Mouse (Mus musculus): Measurements from ENCODE around the gene Dcakd.
"Not testable (repeated sequence)": the region's sequence is repeated elsewhere in the genome, so short reads cannot be mapped to it uniquely, and the experiment has no call there.

Gene Dcakd

DNA sequence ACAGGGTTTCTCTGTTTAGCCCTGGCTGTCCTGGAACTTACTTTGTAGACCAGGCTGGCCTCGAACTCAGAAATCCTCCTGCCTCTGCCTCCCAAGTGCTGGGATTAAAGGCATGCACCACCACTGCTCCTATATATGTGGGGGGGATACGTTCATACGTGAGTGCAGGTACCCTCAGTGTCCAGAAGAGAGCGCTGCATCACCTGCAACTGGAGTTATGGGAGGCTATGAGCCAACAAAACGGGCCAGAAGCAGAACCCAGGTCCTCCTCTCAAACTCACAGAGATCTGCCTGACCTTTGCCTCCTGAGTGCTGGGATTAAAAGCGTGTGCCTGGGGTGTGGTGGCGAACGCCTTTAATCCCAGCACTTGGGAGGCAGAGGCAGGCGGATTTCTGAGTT, 52.2 kb downstream of the Dcakd start:
- DNase-seq: not testable (repeated sequence)

DNA sequence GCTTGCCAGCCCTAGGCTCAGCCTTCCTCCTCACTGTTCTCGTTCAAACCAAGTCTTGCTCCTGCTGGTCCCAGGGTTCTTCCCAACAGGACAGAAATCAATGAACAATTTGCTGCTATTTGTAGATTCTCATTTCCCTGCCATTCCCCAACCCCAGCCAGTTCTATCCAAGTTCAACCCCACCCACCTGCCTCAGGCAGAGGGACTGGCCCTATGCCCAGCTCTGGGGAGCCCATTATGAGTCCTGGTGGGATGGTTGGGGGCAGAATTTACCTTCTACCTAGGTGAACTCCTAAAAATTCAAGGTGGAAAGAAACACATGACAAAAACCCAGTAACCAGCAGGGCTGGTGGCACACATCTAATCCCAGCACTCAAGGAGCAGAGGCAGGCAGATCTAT, 55.8 kb downstream of the Dcakd start:
- no peak for DNase-seq

DNA sequence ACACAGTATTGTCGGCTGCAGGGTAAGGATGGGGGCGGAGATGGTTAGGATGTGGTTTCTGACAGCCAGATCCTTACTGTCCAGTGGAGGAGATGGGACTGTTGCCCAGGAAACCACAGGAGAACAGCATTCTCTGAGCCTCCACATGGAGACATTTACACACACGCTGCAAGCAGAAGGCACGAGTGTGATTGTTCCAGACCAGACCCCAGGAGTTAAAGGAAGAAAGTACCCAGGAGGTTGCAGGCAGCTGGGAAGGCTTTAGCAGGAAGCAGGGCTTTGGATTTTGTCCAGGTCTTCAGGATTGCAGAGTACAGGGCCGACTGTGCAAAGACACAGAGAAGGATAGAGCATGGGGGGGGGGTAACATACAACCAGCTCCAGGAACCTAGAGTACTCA, 56.5 kb downstream of the Dcakd start:
- no peak for DNase-seq

DNA sequence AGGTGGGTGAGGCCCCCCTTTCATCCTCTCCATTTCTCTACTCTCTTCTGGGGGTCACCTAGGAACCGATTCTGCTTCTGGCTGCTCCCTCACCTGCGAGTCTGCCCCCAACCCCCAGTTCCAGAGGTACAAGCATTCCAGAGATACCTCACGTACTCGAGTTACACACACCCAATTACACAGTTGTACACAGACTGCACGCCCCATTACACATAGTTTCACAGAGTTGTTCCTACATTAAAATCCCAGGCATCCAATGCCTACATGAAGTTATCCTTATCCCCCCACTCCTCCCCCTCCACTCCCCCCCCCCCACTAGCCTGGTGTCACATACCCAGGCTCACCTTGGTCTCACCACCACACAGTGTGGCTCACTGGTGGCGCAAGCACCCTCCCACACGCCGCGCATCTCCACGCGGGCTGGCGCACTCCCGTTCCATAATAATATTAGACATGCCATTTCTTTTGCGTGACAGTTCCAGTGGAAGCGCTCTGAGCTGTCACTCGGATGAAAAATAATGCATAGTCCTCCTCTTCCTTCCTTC, 63.5 kb downstream of the Dcakd start:
- peak in 1 of 2 experiments; percentile 39 for DNase-seq

DNA sequence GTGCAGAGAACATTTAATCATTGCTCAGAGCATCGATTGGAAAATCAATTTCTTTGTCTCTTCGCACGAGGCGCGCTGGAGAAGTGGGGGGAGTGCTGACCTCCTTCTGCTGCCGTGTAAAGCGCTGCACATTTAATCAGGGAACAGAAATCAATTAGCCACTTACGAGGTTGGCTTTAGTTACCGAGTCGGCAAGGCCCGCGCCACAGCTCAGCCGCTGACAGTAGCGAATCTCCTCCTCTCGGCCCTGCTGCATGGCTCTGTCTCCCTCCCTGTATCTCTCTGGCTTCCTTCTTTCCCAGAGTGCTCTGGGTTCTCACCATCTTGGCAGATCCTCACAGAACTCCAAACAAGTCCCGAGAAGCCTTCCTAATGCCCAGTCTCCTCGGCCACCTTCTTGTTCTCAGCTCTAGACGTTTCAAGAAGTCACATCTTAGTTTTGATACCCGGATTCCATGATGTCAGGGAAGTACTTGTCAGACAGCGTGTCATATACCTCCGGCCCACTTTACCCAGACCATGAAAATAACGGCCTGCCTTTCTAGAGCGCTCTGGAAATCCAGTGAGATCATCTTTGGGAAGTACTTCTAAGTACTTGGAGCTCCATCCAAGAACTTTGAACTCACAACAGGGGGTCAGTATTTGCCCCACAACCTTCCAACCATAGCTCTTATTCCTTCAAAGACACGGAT, 64.1 kb downstream of the Dcakd start:
- DNase-seq: no peak

DNA sequence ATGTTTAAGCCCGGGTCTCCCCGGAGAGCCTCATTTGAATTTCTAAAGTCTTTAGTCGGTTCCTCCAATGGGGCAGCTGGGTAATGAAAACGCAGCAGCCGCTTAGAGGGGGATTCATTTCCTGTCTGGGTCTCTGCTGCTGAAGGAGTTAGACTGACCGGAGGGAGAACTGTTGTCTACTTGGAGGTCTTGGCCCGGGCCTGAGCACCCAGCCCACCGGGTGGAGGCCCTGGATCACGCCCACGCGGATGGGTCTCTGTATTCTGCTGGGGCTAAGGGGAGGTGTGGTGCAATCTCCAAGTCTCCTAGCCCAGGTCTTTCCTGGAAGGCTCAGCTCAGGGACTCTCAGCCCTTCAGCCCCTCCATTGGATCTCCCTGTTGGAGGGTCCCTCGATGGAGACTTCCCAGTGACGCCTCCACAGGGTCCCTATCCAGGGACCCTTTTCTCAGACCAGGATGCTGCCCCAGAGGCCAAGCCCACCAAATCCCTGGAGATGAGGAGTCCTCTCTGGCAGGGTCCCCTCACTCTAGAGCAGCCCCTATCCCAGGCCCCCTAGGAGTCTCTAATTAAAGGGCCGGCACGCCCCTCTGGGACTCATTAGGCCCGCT, 64.8 kb downstream of the Dcakd start:
- no peak for DNase-seq

DNA sequence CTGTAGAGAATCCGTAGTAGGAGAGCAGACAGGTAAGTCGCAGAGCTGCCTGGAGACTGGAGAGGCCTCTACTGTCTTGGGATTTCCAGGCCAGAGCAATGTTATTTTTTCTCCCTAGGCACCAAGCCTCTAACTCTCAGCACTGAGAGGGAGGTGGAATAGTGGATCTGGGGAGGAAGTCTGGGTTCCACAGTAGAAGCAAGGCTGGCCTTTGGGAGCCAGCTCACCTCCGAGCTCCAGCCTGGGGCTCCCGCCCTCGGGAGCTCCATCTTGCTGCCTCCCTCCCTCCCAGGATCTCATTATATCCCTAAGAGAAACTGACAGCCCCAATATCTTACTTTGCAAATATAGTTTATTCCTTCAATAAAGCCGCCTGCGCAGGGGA, 65.3 kb downstream of the Dcakd start:
- DNase-seq: no peak

DNA sequence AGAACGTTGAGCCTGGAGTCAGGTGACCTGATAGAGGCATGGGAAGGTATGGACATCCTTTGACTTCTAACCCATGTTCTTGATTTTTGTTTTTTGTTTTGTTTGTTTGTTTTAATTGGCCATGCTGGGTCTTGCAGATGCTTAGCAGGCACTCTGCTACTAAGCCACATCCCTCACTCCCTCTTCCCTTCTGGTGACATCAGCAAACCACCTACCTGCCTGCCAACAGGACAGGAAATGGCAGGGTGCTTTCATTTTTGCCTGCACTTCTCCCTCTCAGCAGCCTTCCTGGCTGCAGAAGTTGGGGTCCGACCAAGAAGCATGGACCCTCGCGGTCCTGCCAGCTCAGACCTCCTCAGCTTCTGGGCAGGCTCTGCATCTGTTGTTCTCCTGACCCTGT, 67.1 kb downstream of the Dcakd start:
- no peak for DNase-seq

DNA sequence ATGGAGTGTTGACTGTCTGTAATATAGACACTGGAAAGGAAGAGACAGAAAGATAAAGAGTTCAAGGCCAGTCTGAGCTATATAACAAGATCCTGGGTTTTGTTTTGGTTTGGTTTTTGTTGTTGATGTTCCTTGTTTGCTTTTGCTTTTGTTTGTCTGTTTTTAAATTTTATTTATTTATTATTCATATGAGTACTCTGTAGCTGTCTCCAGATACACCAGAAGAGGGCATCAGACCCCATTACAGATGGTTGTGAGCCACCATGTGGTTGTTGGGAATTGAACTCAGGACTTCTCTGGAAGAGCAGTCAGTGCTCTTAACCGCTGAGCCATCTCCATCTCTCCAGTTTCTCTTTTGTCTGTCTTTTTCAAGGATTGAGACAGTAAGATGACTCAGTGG, 69.3 kb downstream of the Dcakd start:
- no peak for DNase-seq

DNA sequence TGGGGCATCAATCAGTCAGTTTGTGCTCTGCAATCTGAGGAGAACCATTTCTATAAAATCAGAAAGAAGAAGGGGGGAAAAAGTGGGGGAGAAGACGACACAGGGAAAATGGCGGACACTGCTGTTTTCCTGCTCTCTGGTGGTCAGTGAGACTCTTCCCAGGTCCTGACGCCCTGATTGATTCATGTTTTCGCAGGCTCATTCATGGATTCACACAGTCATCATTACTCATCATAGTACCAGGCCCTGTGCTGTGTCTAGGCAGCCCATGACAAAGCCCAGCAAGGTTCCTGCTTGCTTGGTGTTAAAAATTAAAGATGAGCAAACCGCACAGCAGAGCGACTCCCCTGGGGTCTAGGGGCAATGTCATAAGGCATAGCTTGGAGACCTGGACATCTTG, 69.7 kb downstream of the Dcakd start:
- DNase-seq: no peak

DNA sequence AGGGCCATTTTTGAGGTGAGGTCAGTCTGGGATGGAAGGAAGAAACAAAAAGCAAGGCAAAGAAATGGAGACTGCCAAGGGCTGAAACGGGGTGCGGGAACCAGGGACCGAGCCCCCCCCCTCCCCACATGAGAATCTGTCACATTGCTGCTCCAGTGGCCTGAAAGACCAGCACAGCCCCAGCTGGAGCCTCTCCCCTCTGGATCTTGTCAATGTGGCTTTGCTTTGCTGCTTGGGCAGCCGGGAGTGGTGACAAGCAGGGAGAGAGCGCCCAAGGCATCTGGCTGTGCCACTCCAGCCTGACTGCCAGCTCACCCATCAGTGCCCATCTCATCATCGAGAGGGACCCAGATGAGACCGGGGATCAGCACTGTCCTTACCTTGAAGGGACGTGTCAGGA, 70.4 kb downstream of the Dcakd start:
- no peak for DNase-seq

DNA sequence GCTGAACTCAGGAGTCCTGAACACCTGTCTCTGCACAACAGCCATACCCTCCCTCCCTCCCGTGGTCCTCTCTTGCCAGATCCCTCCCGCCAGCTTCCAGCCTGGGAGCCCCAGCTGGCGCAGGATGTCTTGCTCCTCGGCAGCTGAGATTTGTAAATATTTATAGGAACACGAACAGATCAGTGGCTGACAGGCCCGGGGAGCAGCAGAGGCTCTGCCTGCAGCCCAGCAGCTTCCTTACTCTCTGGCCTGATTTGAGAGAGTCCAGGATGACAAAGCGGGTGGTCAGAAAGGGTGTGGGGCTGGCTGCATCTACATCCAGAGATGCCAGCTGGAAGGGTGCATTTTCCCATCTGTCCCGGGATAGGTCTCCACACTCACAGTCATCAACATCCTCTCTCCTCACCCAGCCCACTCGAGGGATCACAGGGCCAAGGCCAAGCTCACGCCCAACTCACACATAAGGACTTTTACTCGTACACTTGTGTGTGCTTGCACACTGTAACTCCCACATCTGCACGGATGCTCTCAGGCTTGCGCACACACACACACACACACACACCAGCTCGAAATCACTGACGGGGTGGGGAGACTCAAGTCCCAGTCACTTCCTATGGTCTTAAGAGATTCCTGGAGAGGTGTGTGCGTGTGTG, 71.0 kb downstream of the Dcakd start:
- peak; percentile 71 to 91 for DNase-seq

DNA sequence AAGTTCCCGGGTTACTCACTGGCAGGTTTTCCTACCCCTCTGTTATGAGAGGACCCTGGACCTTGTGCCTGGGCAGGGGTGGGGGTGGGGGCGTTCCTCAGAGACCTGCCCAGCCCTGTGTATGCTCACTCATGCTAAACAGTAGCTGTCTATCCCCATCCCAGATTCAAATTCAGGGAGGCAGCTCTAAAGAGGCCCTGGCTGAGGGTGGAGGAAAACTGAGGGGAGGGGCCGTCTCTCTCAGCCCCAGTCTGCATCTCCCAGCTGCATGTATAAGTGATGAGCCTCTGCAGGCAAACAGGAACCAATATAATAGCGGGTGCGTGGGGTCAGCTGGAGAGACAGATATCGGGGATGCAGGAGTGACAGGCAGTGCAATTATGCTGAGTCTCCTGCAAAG, 75.2 kb downstream of the Dcakd start:
- DNase-seq: no peak

DNA sequence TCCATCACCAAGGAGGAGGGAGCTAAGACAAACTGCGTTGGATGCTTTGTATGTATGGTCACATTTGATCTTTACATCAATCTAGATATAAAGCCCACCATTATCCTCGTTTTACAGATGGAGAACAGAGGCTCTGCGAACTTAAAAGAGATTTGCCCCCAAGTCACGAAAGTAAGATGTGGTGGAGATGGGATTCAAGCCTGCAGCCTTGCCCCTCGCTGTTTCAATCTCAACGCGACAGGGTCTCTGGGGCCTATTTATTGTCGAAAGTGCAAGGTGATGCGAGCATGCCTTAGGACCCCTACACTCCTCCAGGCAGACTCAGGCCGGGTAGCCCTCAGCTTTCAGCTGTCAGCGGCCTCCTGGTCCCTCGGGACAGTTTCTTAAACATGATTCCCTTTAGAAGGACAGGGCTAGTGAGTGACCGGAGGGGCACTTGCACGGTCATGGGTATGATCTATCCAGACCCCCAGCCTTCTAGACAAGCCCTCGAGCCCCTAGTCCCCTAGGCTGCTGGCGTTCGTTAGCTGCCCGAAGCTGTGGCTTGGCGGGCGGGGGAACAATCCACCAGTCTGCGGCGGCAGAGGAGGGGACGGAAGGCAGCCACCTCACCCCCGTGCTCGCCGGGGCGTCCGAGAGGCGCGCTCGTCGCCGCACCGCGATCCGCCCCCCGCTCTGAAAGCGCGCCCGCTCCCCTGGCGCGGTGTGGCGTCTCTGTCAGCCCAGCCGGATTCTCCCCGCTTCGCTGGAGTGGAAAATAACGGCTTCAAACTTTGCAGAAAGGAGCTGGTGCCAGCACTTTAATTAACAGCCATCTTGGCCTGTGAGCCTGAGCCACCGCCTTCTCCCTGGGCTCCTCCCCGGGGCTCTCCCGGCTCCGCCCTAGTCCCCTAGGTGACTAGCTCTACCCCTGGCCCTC, 79.8 kb downstream of the Dcakd start:
- peak; percentile 38 to 47 for DNase-seq

DNA sequence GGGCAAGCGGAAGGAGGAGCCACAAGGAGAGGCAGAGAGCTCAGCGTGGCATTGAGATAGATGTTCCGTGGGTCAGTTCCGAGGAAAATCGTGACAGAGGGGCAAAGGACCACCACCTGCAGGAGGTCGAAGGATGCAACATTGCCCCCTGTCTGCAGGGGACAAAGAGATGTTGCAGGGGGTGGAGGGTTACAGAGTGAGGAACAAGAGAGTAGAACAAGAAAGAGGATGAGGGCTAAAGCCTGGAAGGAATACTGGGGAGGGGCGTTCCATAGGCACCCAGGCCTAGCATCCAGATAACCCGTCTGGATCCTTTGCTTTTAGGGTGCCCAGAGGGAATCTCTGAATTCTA, 81.2 kb downstream of the Dcakd start:
- DNase-seq: no peak

DNA sequence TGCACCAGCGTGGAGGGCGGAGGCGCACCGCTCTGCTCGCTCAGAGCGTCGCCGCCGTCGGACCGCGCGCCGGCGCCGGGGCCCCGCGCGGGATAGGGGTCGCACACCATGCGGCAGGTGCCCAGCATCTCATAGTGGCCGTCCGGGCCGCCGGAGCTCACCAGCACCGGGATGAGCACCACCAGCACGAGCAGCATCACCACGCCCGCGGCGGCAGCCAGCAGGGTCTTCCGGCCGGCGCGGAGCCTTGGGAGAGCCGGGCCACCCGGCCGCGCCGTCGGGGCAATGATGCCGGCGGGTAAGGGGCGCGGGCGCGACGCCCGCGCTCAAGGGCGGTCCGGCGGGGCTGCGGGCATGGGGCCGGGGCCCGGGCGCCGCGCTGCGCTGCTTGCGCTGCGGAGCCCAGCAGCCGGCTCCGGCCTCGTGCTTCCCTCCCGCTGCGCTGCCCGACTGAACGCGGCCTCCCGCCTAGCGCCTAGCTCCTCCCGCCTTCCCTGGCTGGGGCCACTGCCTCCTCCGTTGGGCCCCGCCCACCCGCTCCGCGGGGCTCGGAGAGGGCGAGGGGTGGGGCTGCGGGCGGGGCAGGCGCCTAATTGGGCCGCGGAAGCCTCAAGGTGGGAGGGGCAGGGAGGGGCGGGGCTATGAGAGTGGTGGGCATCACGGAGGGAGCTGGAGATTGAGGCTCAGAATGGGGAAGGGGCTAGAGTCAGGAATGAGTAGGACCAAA, 81.7 kb downstream of the Dcakd start, which contains the start of gene C1ql1:
C1ql1 (minus strand) TSS at position 424 of the 727 bp plus-strand sequence.
- peak; percentile 89 to 94 for DNase-seq

DNA sequence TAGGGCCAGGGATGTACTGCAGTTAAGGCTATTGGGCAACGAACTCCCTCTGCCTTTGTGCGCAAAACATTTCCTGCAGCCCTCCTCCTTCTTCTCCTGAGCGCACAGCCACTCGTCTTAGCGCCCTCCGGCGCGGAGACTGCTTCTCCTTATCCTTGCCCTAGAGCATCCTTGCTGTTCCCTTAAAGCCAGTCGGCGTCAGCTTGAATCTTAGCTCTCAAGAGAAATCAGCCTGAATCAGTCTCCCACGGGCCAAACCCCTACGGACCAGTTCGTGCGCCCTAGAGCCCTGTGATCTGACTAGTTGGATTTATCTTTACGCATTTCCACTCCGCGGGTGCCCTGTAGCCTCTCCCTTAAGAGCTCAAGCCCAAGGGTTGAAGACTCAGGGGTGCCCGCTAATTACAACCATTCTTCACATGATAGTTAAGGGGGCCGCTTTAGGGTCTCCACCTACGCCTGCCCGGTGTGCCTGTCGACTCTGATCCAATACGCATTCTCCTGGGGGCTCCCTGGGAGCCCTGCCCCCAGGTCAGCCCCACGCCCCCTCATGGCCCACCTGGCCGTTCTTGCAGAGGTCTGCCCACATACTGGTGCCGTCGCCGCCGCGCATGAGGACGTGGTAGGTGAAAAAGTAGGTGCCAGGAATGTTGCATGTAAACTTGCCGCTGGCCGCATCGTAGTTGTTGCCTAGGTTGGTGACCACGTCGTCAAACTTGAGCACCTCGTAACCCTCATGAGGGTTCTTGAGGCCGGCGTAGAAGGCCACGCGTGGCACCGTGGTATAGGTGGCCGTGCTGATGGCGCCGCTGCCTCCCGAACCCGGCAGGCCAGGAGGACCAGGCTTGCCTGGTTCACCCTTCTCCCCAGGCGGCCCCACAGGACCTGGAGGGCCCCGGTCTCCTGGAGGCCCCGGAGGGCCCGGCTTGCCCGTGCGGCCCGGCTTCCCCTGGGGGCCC, 82.5 kb downstream of the Dcakd start:
- DNase-seq: no peak
